Mouse (Mus musculus): Measurements from ENCODE around the gene Fam69b. TPM values are rescaled to one million over a fixed set of nuclear protein-coding genes. Genes with fewer than 3 reads are reported as not detected.

The Fam69b gene
- total and polyA plus RNA-seq, 2 experiments from 2014 or later: 155 to 261 TPM

DNA sequence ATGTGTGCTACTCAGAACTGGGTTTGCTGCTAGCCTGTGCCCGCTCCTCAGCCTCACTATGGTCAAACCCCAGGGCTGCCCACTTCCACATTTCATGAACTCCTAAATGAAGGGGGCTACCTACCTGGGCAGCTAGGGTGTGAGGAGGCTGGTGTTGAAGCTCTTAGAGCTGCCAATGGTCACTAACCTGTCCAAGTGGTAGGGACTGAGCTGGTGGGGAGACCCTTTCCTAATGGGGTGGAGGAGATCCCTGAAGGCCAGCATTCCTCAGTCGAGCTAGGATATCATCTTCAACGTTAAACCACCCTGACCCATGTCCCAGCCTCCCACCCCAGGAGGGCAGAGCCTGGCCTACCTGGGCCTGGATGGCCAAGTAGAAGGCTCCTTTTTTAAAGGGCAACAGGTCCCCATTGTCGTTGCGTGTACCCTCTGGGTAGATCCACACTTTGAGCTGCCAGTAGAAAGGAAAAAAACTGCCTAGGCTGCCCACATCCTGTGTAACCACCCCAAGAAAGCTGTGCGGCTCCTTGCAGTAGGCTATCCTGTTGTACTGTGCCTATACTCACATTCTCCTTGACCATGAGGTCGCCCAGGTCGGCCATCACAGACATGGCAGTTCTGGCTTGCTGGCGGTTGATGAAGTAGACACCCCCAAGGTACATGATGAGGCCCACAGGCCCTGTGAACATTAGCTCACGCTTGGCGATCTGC, 32.4 kb upstream of the Fam69b start:
- Histone ChIP-seq H3K4me2 (ENCODE audit: low read depth, low read length, poor library complexity, severe bottlenecking) (no peak overlapping the region), H3K27ac (ENCODE audit: low read depth, low read length) (no peak overlapping the region), H3K9ac (replicated peaks; ENCODE audit: low read length, poor library complexity, severe bottlenecking) (no peak overlapping the region), H3K4me3 (ENCODE audit: low read depth, low read length) (no peak overlapping the region), H3K36me3 (ENCODE audit: insufficient read depth, low read length) (no peaks in the 10 kb centered on the region), H3K27me3 (ENCODE audit: insufficient read depth, low read length) (no peaks in the 10 kb centered on the region), H3K9me3 (ENCODE audit: low read length) (no peaks in the 10 kb centered on the region), H3K4me1 (ENCODE audit: insufficient read depth, low read length) (no peaks in the 10 kb centered on the region)
- DNase-seq (ENCODE audit: low spot score) (no peak), ATAC-seq (ENCODE audit: low FRiP score) (no peak)
- WGBS: 89% methylated on average over 11 of the region's 11 CpGs
- no peak for TF ChIP-seq CTCF (IDR thresholded peaks at IDR 0.05)

- TF ChIP-seq CTCF (IDR thresholded peaks at IDR 0.05): no peak
- DNase-seq (ENCODE audit: low spot score): no peak
- no peaks in the 10 kb centered on the region for H3K36me3 ChIP-seq (ENCODE audit: insufficient read depth, low read length)
- ATAC-seq (ENCODE audit: low FRiP score): no peak
- H3K9me3 ChIP-seq (ENCODE audit: low read length): no peaks in the 10 kb centered on the region
- WGBS: 92% methylated on average over 3 of the region's 3 CpGs
- no peak overlapping the region for H3K9ac ChIP-seq (replicated peaks; ENCODE audit: low read length, poor library complexity, severe bottlenecking)
- no peaks in the 10 kb centered on the region for H3K27me3 ChIP-seq (ENCODE audit: insufficient read depth, low read length)
- no peak overlapping the region for H3K4me2 ChIP-seq (ENCODE audit: low read depth, low read length, poor library complexity, severe bottlenecking)
- H3K4me1 ChIP-seq (ENCODE audit: insufficient read depth, low read length): no peaks in the 10 kb centered on the region
- no peak overlapping the region for H3K27ac ChIP-seq (ENCODE audit: low read depth, low read length)
- no peak overlapping the region for H3K4me3 ChIP-seq (ENCODE audit: low read depth, low read length)
Observed at GRCm38 (mm10) chr2:26596898-26597297, 31.4 kb upstream of the Fam69b start.

DNA sequence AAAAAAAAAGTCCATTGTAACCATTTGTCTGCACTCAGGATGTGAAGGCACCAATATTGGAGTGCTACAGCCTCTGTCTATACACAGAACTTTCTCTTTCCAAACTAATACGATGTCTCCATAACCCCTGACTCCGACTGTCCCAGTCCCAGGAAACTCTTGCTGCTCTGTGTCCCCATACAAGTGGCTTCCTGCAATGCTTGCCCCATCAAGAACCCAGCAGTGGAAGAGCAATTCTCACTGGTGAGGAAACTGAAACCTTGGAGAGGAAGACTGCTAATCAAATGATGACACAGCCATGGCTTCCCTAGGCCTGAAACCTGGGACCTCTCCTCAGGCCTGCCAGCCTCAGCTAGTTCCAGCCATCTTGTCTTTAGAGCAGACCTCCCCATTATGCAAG, 30.4 kb upstream of the Fam69b start:
- no peak overlapping the region for H3K4me2 ChIP-seq (ENCODE audit: low read depth, low read length, poor library complexity, severe bottlenecking)
- H3K9me3 ChIP-seq (ENCODE audit: low read length): no peaks in the 10 kb centered on the region
- DNase-seq (ENCODE audit: low spot score) (no peak), ATAC-seq (ENCODE audit: low FRiP score) (no peak)
- no peak overlapping the region for H3K9ac ChIP-seq (replicated peaks; ENCODE audit: low read length, poor library complexity, severe bottlenecking)
- no peak overlapping the region for H3K27ac ChIP-seq (ENCODE audit: low read depth, low read length)
- WGBS: 90% methylated on average over 2 of the region's 2 CpGs
- H3K36me3 ChIP-seq (ENCODE audit: insufficient read depth, low read length): no peaks in the 10 kb centered on the region
- no peaks in the 10 kb centered on the region for H3K27me3 ChIP-seq (ENCODE audit: insufficient read depth, low read length)
- no peak for TF ChIP-seq CTCF (IDR thresholded peaks at IDR 0.05)
- H3K4me3 ChIP-seq (ENCODE audit: low read depth, low read length): no peak overlapping the region
- no peaks in the 10 kb centered on the region for H3K4me1 ChIP-seq (ENCODE audit: insufficient read depth, low read length)

GRCm38 (mm10) chr2:26598462-26598861, 29.8 kb upstream of the Fam69b start:
- 80% methylated on average over 3 of the region's 3 CpGs for WGBS
- DNase-seq (ENCODE audit: low spot score) (no peak), ATAC-seq (ENCODE audit: low FRiP score) (no peak)
- H3K27ac ChIP-seq (ENCODE audit: low read depth, low read length): no peak overlapping the region
- no peak overlapping the region for H3K9ac ChIP-seq (replicated peaks; ENCODE audit: low read length, poor library complexity, severe bottlenecking)
- H3K27me3 ChIP-seq (ENCODE audit: insufficient read depth, low read length): peaks cover 5% of the 10 kb centered on the region; the same call in 1 of the 2 replicates
- no peak overlapping the region for H3K4me3 ChIP-seq (ENCODE audit: low read depth, low read length)
- no peak overlapping the region for H3K4me2 ChIP-seq (ENCODE audit: low read depth, low read length, poor library complexity, severe bottlenecking)
- H3K36me3 ChIP-seq (ENCODE audit: insufficient read depth, low read length): no peaks in the 10 kb centered on the region
- H3K9me3 ChIP-seq (ENCODE audit: low read length): no peaks in the 10 kb centered on the region
- TF ChIP-seq CTCF (IDR thresholded peaks at IDR 0.05): no peak
- H3K4me1 ChIP-seq (ENCODE audit: insufficient read depth, low read length): no peaks in the 10 kb centered on the region

GRCm38 (mm10) chr2:26599965-26600364, 28.3 kb upstream of the Fam69b start:
- H3K4me3 ChIP-seq (ENCODE audit: low read depth, low read length): no peak overlapping the region
- H3K4me2 ChIP-seq (ENCODE audit: low read depth, low read length, poor library complexity, severe bottlenecking): no peak overlapping the region
- DNase-seq (ENCODE audit: low spot score): no peak
- H3K27me3 ChIP-seq (ENCODE audit: insufficient read depth, low read length): peaks cover 8% of the 10 kb centered on the region; the same call in 1 of the 2 replicates
- TF ChIP-seq CTCF (IDR thresholded peaks at IDR 0.05): no peak
- H3K9me3 ChIP-seq (ENCODE audit: low read length): no peaks in the 10 kb centered on the region
- no peak for ATAC-seq (ENCODE audit: low FRiP score)
- no peak overlapping the region for H3K9ac ChIP-seq (replicated peaks; ENCODE audit: low read length, poor library complexity, severe bottlenecking)
- H3K27ac ChIP-seq (ENCODE audit: low read depth, low read length): no peak overlapping the region
- WGBS: 91% methylated on average over 4 of the region's 4 CpGs
- peaks cover 4% of the 10 kb centered on the region; the same call in 1 of the 2 replicates for H3K4me1 ChIP-seq (ENCODE audit: insufficient read depth, low read length)
- H3K36me3 ChIP-seq (ENCODE audit: insufficient read depth, low read length): no peaks in the 10 kb centered on the region

DNA sequence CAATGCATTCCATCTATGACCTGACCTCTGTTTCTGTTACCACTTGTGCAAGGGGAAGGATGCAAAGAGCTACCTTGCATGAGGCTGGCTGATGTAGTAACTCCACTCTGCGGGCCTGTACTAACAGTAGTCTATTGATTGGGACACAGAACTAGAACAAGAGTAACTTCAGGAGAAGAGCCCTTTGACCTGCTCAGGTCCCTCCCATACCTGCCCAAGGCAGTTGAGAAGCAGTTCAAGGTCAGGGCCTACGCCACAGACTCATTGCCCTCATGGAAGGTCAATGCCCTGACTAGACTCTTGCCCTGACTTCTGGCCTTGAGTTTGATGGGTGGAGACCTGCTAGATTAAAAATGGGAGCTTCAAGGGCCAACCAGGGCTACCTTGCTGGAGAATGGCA, 27.6 kb upstream of the Fam69b start:
- no peak for DNase-seq (ENCODE audit: low spot score)
- Histone ChIP-seq H3K4me3 (ENCODE audit: low read depth, low read length) (no peak overlapping the region), H3K27ac (ENCODE audit: low read depth, low read length) (no peak overlapping the region), H3K4me1 (ENCODE audit: insufficient read depth, low read length) (peaks cover 4% of the 10 kb centered on the region; the same call in 1 of the 2 replicates), H3K9me3 (ENCODE audit: low read length) (no peaks in the 10 kb centered on the region), H3K27me3 (ENCODE audit: insufficient read depth, low read length) (peaks cover 8% of the 10 kb centered on the region; the same call in 1 of the 2 replicates), H3K9ac (replicated peaks; ENCODE audit: low read length, poor library complexity, severe bottlenecking) (no peak overlapping the region), H3K36me3 (ENCODE audit: insufficient read depth, low read length) (no peaks in the 10 kb centered on the region), H3K4me2 (ENCODE audit: low read depth, low read length, poor library complexity, severe bottlenecking) (no peak overlapping the region)
- WGBS: 91% methylated on average over 2 of the region's 2 CpGs
- no peak for ATAC-seq (ENCODE audit: low FRiP score)
- no peak for TF ChIP-seq CTCF (IDR thresholded peaks at IDR 0.05)

Data from midbrain, postnatal 0 days (tissue).